Mouse (Mus musculus): Measurements from ENCODE around the gene Il15.

DNA sequence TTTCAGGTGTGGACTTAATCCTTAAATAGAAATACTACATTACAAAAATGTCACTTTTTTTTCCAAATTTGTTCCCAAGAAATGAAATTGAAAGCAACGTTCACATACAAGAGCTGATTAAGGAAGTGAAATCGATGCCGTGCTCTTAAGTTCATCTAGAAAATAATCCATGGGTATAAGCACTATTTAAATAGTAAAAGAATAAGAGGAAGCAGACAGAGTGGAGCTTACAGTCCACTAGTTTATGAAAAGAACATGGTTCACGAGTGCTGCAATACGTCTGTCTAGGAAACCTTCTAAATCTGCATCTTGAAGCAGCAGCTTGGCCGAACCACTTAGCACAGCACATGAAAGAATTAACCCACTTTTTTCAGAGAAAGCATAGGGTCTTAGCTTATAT is 32.4 kb downstream of the Il15 start:
- no peak for TF ChIP-seq CTCF (IDR thresholded peaks at IDR 0.05; ENCODE audit: low read depth)
- no peak for TF ChIP-seq EP300 (IDR thresholded peaks at IDR 0.05; ENCODE audit: low read depth)

Measured in liver, embryonic 14.5 days (tissue).